Mouse (Mus musculus) intestine, embryonic 15.5 days (tissue): ENCODE results near the gene Tox4. TPM values are rescaled to one million over a fixed set of nuclear protein-coding genes. Genes with fewer than 3 reads are reported as not detected.

ENCODE experiments used
- ATAC-seq: fragments of 200-750 bp; cut with Nextera tagmentation; 2 replicates; pipeline ENCODE4 v1.8.0; 2017; ENCODE audit warnings: moderate TSS enrichment, moderate library complexity
- H3K27ac ChIP-seq: fragments of 300-500 bp; sonication (generic); 2 replicates; pipeline ENCODE4 v1.5.1; 2015; ENCODE audit warnings: mild to moderate bottlenecking, inconsistent platforms
- H3K27me3 ChIP-seq: fragments of 300-500 bp; sonication (generic); replicated peaks from 2 replicates; pipeline ENCODE4 v1.6.1; 2015; ENCODE audit warnings: inconsistent platforms
- H3K36me3 ChIP-seq: fragments of 300-500 bp; sonication (generic); 2 replicates; pipeline ENCODE4 v1.6.1; 2015; ENCODE audit warnings: inconsistent platforms
- H3K4me1 ChIP-seq: fragments of 300-500 bp; sonication (generic); replicated peaks from 2 replicates; pipeline ENCODE4 v1.6.1; 2015; ENCODE audit warnings: inconsistent platforms
- H3K4me2 ChIP-seq: fragments of 300-500 bp; sonication (generic); replicated peaks from 2 replicates; pipeline ENCODE4 v1.6.1; 2015; ENCODE audit warnings: mild to moderate bottlenecking, inconsistent platforms
- H3K4me3 ChIP-seq: fragments of 300-500 bp; sonication (generic); replicated peaks from 2 replicates; pipeline ENCODE4 v1.5.1; 2015; ENCODE audit warnings: inconsistent platforms
- H3K9ac ChIP-seq: fragments of 300-500 bp; sonication (generic); 2 replicates; pipeline ENCODE4 v1.6.1; 2015; ENCODE audit warnings: inconsistent platforms
- H3K9me3 ChIP-seq: fragments of 300-500 bp; sonication (generic); 2 replicates; pipeline ENCODE4 v1.6.1; 2016; ENCODE audit warnings: inconsistent platforms
- WGBS: fragments of 180-500 bp; shearing (Covaris S2); methylation state at CpG from one replicate; pipeline ENCODE4 v1.1.7; 2015; 5-methylcytosine and 5-hydroxymethylcytosine counted together
- polyA plus RNA-seq: library from polyadenylated mRNA; unstranded; fragments of >200 nt; fragmentation: Nextera tagmentation; extraction: Ambion mirVana; gene quantifications from 2 replicates; pipeline ENCODE4 v1.2.1, GENCODE M21; 2015

Gene Tox4
- polyA plus RNA-seq, 1 experiment from 2014 or later, result 36.0 TPM

DNA sequence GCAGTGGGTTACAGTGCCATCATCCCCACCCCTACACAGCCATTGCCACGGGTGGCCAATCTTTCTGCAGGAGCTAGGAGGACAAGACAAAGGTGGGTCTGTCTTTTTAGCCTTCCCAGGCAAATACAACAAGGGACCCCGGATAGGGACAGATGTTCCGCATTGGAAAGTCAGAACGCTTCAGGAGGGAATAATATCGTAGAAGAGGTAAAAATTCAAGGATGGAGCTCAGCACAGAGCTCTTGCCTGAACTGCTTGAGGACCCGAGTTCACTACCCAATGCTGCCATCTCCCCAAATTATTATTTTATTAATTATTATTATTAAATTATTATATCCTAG lies 60.5 kb downstream of the Tox4 start:
- no peak for ATAC-seq

More for the DNA sequence above, 60.5 kb downstream of the Tox4 start:
- Histone ChIP-seq H3K27me3 (0 out of 2 replicates have a peak, but pooled peaks cover 3% of the 10 kb centered on the region), H3K4me1 (no peaks in the 10 kb centered on the region), H3K27ac (no peak overlapping the region), H3K9ac (no peak overlapping the region), H3K9me3 (no peaks in the 10 kb centered on the region), H3K4me3 (no peak overlapping the region), H3K4me2 (no peak overlapping the region), H3K36me3 (no peaks in the 10 kb centered on the region)
- 74% methylated on average over 6 of the region's 6 CpGs for WGBS

Other genes with a start within 250 kb of the Tox4 start
- not detected in 2 replicates for gene Olfr221, start 236.7 kb upstream of the Tox4 start, polyA plus RNA-seq
- 555 and 601 TPM in 2 replicates for gene Hnrnpc, start 175.1 kb upstream of the Tox4 start, polyA plus RNA-seq
- 60.1 and 62.2 TPM in 2 replicates for gene Rpgrip1, start 168.4 kb upstream of the Tox4 start, polyA plus RNA-seq
- 53.1 and 61.1 TPM in 2 replicates for gene Supt16, start 81.7 kb upstream of the Tox4 start, polyA plus RNA-seq
- 23.9 and 27.1 TPM in 2 replicates for gene Chd8, start 21.4 kb upstream of the Tox4 start, polyA plus RNA-seq
- gene Rab2b, start 399 bp downstream of the Tox4 start, polyA plus RNA-seq, result 13.7 and 16.0 TPM in 2 replicates
- gene Mettl3, start 26.0 kb downstream of the Tox4 start, polyA plus RNA-seq, result 37.6 and 41.1 TPM in 2 replicates
- 9.2 and 10.2 TPM in 2 replicates for gene Sall2, start 49.6 kb downstream of the Tox4 start, polyA plus RNA-seq
- gene Olfr1513, start 77.3 kb downstream of the Tox4 start, polyA plus RNA-seq, result not detected in 2 replicates
- not detected in 2 replicates for gene Olfr1512, start 100.0 kb downstream of the Tox4 start, polyA plus RNA-seq
- gene Olfr1511, start 118.2 kb downstream of the Tox4 start, polyA plus RNA-seq, result not detected in 2 replicates
- not detected in 2 replicates for gene Olfr1510, start 135.2 kb downstream of the Tox4 start, polyA plus RNA-seq
- gene Olfr1509, start 163.8 kb downstream of the Tox4 start, polyA plus RNA-seq, result not detected in 2 replicates
- not detected in 2 replicates for gene Olfr1508, start 188.3 kb downstream of the Tox4 start, polyA plus RNA-seq
- gene Olfr1507, start 216.6 kb downstream of the Tox4 start, polyA plus RNA-seq, result not detected in 2 replicates